Mouse (Mus musculus): Measurements from ENCODE around the gene Oas2. TPM values are rescaled to one million over a fixed set of nuclear protein-coding genes. Genes with fewer than 3 reads are reported as not detected.
"Not testable (repeated sequence)": the region's sequence is repeated elsewhere in the genome, so short reads cannot be mapped to it uniquely, and the experiment has no call there.

Gene Oas2
- total RNA-seq (2014; rRNA removed; ENCODE audit: low replicate concordance), result 1.1 TPM in 1 of 2 replicates, not detected in the other
- polyA plus RNA-seq (2015; fragmentation: Nextera tagmentation; extraction: Ambion mirVana), result 0.15 and 0.25 TPM in 2 replicates

GRCm38 (mm10) chr5:120749688-120750087 lies at the start of gene Oas2:
Oas2 (minus strand) TSS chr5:120749853.
- TF ChIP-seq CTCF (IDR thresholded peaks at IDR 0.05; ENCODE audit: low read depth) (no peak), EP300 (IDR thresholded peaks at IDR 0.05; ENCODE audit: low read depth) (no peak)
- Histone ChIP-seq H3K9ac (replicated peaks; ENCODE audit: low read depth, low read length) (no peak within 1 kb of the TSS), H3K4me3 (ENCODE audit: low read depth, low read length) (0 out of 2 replicates have a peak within 1 kb of the TSS, but pooled peaks have one; percentile 5), H3K36me3 (replicated peaks; ENCODE audit: control insufficient read depth, insufficient read depth, low read length) (no peaks in the 10 kb centered on the region), H3K27ac (ENCODE audit: low read depth) (no peak within 1 kb of the TSS), H3K4me1 (ENCODE audit: control insufficient read depth, insufficient read depth) (no peaks in the 10 kb centered on the region), H3K9me3 (replicated peaks; ENCODE audit: control insufficient read depth, low read length) (no peaks in the 10 kb centered on the region), H3K4me2 (ENCODE audit: low read depth, low read length) (no peak within 1 kb of the TSS), H3K27me3 (ENCODE audit: control insufficient read depth, insufficient read depth, low read length) (no peaks in the 10 kb centered on the region)
- DNase-seq (ENCODE audit: low spot score), result no peak
- no peak for ATAC-seq (ENCODE audit: insufficient read depth, low read depth)
- WGBS, result 51% methylated on average over 5 of the region's 5 CpGs

GRCm38 (mm10) chr5:120798943-120799342 lies 49.3 kb upstream of the Oas2 start:
- H3K9me3 ChIP-seq (replicated peaks; ENCODE audit: control insufficient read depth, low read length); ATAC-seq (ENCODE audit: insufficient read depth, low read depth); H3K36me3 ChIP-seq (replicated peaks; ENCODE audit: control insufficient read depth, insufficient read depth, low read length); H3K9ac ChIP-seq (replicated peaks; ENCODE audit: low read depth, low read length); H3K4me2 ChIP-seq (ENCODE audit: low read depth, low read length); H3K27me3 ChIP-seq (ENCODE audit: control insufficient read depth, insufficient read depth, low read length); H3K4me3 ChIP-seq (ENCODE audit: low read depth, low read length); DNase-seq (ENCODE audit: low spot score); H3K4me1 ChIP-seq (ENCODE audit: control insufficient read depth, insufficient read depth); H3K27ac ChIP-seq (ENCODE audit: low read depth): not testable (repeated sequence)
- WGBS, result 27% methylated on average over 1 of the region's 2 CpGs

DNA sequence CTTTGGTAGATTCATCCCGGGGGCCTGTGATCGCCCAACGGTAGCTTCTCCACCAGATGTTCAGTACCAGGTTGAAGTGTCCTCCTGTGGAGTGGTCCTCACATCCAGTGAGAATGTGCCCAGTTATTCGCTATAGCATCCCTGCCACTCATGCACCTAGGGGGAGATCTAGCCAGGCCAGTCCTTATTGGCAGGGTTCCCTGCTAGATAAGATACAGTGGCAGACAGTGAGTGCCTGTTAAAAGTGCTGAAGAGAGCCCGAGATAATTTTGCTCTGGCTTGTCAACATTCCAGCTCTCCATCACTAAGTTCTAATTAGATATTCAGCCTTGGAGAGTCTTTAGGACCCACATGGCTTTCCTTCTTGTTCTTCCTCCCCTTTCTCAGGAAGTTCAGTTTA lies 48.5 kb upstream of the Oas2 start:
- H3K27ac ChIP-seq (ENCODE audit: low read depth); H3K9ac ChIP-seq (replicated peaks; ENCODE audit: low read depth, low read length); H3K27me3 ChIP-seq (ENCODE audit: control insufficient read depth, insufficient read depth, low read length); H3K4me1 ChIP-seq (ENCODE audit: control insufficient read depth, insufficient read depth); ATAC-seq (ENCODE audit: insufficient read depth, low read depth); DNase-seq (ENCODE audit: low spot score); H3K9me3 ChIP-seq (replicated peaks; ENCODE audit: control insufficient read depth, low read length); H3K4me2 ChIP-seq (ENCODE audit: low read depth, low read length); H3K4me3 ChIP-seq (ENCODE audit: low read depth, low read length); H3K36me3 ChIP-seq (replicated peaks; ENCODE audit: control insufficient read depth, insufficient read depth, low read length): not testable (repeated sequence)
- WGBS, result 39% methylated on average over 5 of the region's 5 CpGs

DNA sequence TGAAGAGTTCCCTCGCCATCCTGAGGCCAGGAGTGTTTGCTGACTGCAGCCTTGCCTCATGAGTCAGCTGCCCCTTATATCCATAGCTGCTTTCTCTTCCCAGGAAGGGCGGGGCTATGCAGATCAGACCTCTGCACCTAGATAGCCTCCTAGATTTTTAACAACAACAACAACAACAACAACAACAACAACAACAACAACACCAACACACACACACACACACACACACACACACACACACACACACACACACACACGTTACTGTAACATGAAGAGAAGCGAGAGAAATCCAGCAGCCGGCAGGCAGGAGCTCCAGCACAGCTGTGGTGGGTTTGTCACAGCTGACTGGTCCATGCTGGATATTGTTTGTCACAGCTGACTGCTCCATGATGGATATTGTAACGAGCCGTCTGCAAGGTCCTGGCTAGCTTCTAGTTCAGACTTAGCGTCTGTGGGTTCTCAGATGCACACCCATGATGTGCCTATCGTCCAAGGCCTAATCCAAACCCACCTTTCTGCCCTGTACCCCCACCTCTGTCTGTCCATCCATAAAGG lies 45.9 kb upstream of the Oas2 start, which contains the start of gene Oas1e:
TSS of gene Oas1e (minus strand) at position 51 of the 555 bp plus-strand sequence.
- H3K4me1 ChIP-seq (ENCODE audit: control insufficient read depth, insufficient read depth); H3K36me3 ChIP-seq (replicated peaks; ENCODE audit: control insufficient read depth, insufficient read depth, low read length); H3K27me3 ChIP-seq (ENCODE audit: control insufficient read depth, insufficient read depth, low read length); H3K9ac ChIP-seq (replicated peaks; ENCODE audit: low read depth, low read length); H3K27ac ChIP-seq (ENCODE audit: low read depth); H3K4me3 ChIP-seq (ENCODE audit: low read depth, low read length); H3K4me2 ChIP-seq (ENCODE audit: low read depth, low read length); ATAC-seq (ENCODE audit: insufficient read depth, low read depth); DNase-seq (ENCODE audit: low spot score); H3K9me3 ChIP-seq (replicated peaks; ENCODE audit: control insufficient read depth, low read length): not testable (repeated sequence)
- 61% methylated on average over 9 of the region's 9 CpGs for WGBS

DNA sequence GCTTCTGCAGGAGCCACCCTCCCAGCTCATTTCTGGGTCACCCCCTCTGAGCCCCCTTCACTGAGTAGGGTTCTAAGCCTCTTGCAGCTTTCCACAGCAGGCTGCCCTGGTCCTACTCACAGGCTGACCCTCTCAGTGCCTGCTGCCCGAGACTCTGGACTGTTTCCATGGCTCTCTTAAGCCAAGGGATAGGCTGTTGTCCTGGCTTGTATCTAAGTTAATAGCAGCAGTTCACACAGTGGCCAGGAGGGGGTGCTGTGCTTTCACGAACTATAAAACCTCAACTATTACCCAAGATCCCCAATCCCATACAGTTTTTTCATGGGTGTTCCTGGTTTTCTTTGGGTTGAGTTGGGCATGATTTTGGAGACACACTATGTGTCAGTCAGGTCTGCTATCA lies 43.4 kb upstream of the Oas2 start:
- 13% methylated on average over 2 of the region's 2 CpGs for WGBS
- H3K4me3 ChIP-seq (ENCODE audit: low read depth, low read length), result no peak overlapping the region
- H3K36me3 ChIP-seq (replicated peaks; ENCODE audit: control insufficient read depth, insufficient read depth, low read length), result no peaks in the 10 kb centered on the region
- 0 out of 2 replicates have a peak, but pooled peaks cover 3% of the 10 kb centered on the region for H3K27me3 ChIP-seq (ENCODE audit: control insufficient read depth, insufficient read depth, low read length)
- H3K9ac ChIP-seq (replicated peaks; ENCODE audit: low read depth, low read length), result no peak overlapping the region
- no peaks in the 10 kb centered on the region for H3K9me3 ChIP-seq (replicated peaks; ENCODE audit: control insufficient read depth, low read length)
- no peak for TF ChIP-seq EP300 (IDR thresholded peaks at IDR 0.05; ENCODE audit: low read depth)
- TF ChIP-seq CTCF (IDR thresholded peaks at IDR 0.05; ENCODE audit: low read depth), result peak; percentile 68
- no peak overlapping the region for H3K27ac ChIP-seq (ENCODE audit: low read depth)
- no peaks in the 10 kb centered on the region for H3K4me1 ChIP-seq (ENCODE audit: control insufficient read depth, insufficient read depth)
- ATAC-seq (ENCODE audit: insufficient read depth, low read depth) (0 out of 2 replicates have a peak, but pooled peaks have one; percentile 14), DNase-seq (ENCODE audit: low spot score) (no peak)
- H3K4me2 ChIP-seq (ENCODE audit: low read depth, low read length), result no peak overlapping the region

DNA sequence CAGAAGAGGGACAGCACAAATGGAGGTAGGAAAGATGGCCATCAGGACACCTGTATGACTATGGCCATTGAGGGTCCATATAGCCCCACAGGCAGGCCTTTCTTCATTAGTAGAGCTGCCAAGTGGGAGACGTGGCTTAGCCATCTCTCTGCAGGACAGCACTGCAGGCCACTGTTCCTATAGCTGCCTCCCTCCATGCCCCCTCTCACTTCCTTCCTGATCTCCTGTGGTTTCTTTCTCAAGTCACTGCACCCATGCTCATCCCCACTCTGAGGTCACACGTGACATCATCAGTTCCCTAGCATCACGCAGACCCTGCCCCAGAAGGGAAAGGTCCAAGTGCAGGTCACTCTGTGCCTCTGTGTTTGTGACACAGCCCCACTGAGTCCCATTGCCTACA lies 37.4 kb upstream of the Oas2 start:
- Histone ChIP-seq H3K27me3 (ENCODE audit: control insufficient read depth, insufficient read depth, low read length) (0 out of 2 replicates have a peak, but pooled peaks cover 6% of the 10 kb centered on the region), H3K9ac (replicated peaks; ENCODE audit: low read depth, low read length) (no peak overlapping the region)
- 56% methylated on average over 3 of the region's 3 CpGs for WGBS

More for the DNA sequence above, 37.4 kb upstream of the Oas2 start:
- Histone ChIP-seq H3K36me3 (replicated peaks; ENCODE audit: control insufficient read depth, insufficient read depth, low read length) (no peaks in the 10 kb centered on the region), H3K4me3 (ENCODE audit: low read depth, low read length) (no peak overlapping the region), H3K4me2 (ENCODE audit: low read depth, low read length) (no peak overlapping the region), H3K27ac (ENCODE audit: low read depth) (no peak overlapping the region), H3K4me1 (ENCODE audit: control insufficient read depth, insufficient read depth) (no peaks in the 10 kb centered on the region), H3K9me3 (replicated peaks; ENCODE audit: control insufficient read depth, low read length) (no peaks in the 10 kb centered on the region)
- DNase-seq (ENCODE audit: low spot score) (no peak), ATAC-seq (ENCODE audit: insufficient read depth, low read depth) (no peak)
- TF ChIP-seq EP300 (IDR thresholded peaks at IDR 0.05; ENCODE audit: low read depth) (no peak), CTCF (IDR thresholded peaks at IDR 0.05; ENCODE audit: low read depth) (no peak)
